Mouse (Mus musculus) lung, adult 2 months (tissue): ENCODE data around the gene B230217C12Rik.

Experiments used
- CTCF ChIP-seq: fragments of 200-500 bp; IDR thresholded peaks from 2 replicates; pipeline ENCODE4 v1.5.1; 2011; ENCODE audit warnings: mild to moderate bottlenecking, low read length, control low read depth; ENCODE audit not compliant: insufficient read depth
- POLR2A ChIP-seq: fragments of 200-500 bp; IDR thresholded peaks from 2 replicates; pipeline ENCODE4 v1.6.1; 2011; ENCODE audit warnings: low read depth, mild to moderate bottlenecking, control low read depth, low read length, borderline replicate concordance; ENCODE audit errors: extremely low read depth

DNA sequence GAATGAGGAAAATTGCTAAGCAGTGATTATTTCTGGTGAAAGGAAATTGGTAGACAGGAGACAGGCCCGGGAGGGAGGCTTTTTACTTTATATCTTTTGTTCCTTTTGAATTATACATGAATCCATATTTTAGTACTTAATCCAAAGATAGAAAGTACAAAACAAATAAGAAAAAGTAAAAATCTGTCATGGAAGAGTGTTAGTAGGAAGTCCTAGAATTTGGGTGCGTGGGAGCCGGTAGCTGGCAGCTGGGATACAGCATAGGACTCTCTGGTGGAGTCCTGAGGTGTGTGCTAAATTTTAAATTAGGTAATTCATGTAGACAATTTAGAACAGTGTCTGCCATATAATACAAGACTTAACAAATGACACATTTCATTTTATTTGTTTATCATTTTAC lies 27.0 kb downstream of the B230217C12Rik start:
- TF ChIP-seq CTCF (no peak), POLR2A (no peak)
